Mouse (Mus musculus) right cerebral cortex, postnatal 25 days (tissue): ENCODE measurements around the gene Rbfox1.

Experiments
- DNase-seq: peaks from one replicate; pipeline ENCODE4 v3.0.0; 2022

Gene Rbfox1

GRCm38 (mm10) chr16:6842066-6842785 is 957.1 kb downstream of the Rbfox1 start:
- DNase-seq, result no peak

DNA sequence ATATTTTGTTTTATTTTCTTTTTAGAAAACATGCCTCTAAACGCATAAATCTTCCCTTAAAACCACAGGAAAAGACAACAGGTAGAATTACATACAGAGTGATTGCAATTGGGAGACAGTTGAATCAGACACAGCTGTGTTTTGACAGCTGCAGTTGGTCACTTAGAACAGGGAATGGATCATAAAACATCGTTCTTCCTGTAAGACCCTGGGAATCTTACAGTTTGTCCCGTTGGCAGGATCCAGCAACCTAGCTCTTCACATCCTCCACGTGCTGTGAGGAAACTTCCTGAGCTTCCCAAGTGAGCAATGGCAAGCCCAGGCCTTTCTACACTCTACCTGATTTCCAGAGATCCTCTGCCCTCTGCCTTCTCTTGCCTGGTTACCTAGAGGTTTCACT is 959.5 kb downstream of the Rbfox1 start:
- DNase-seq, result no peak

GRCm38 (mm10) chr16:6851393-6851792 is 966.2 kb downstream of the Rbfox1 start:
- no peak for DNase-seq

- no peak for DNase-seq
These were observed 968.6 kb downstream of the Rbfox1 start for GRCm38 (mm10) chr16:6853796-6854195.

GRCm38 (mm10) chr16:6861656-6862055 is 976.5 kb downstream of the Rbfox1 start:
- DNase-seq, result no peak

DNA sequence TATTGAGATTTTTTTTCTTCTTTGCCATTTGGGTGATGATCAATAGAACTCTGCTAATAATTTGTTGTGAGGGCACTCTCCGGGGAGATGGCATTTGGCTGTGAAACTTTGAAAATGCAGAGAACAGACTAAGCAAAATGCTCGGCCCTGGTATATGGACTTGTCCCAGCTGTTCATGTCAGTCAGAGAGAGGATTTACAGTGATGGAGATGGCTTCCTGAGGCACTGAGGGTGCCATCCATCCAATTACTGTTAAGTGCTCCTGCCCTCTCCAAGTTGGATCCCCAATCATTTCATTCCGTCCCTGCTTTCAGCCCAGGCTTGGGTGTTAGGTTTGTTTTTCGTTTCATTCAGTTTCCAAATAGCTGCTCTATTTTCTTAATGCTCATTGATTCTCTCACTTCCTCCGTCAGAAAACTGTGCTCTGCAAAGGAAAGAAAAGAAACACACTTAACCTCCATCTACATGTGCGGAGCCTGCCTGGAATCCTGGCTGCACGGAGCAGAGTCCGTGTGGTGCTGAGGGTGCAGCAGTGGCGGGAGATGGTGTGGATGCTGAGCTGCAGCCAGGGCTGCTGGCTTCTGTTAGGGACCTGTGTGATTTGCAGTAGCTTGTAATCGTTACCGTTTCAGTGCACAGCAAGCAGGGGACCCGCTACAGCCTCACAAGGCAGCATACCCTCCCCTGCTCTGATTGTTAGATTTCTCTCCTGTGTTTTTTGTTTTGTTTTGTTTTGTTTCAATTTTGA is 997.7 kb downstream of the Rbfox1 start:
- DNase-seq, result no peak

GRCm38 (mm10) chr16:6883798-6884197 is 998.6 kb downstream of the Rbfox1 start:
- no peak for DNase-seq

DNA sequence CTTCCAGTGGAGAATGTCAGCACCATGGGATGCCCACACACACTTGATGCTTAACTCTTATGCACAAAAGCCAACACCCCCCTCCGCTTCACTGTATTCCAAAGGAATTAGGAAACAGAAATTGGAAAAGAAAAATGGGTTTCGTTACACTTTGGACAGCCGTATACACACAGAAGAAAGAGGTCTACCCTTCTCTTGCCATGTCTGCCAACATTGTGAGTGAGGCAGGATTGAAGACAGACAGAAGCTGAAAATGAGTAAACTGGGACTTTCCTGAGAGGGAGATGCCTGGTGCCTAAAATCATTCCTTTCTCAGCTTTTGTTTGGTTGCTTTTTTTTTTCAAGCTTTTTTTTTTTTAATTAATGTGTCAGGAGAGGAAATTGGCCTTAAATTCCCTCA is 1000.5 kb downstream of the Rbfox1 start:
- no peak for DNase-seq

DNA sequence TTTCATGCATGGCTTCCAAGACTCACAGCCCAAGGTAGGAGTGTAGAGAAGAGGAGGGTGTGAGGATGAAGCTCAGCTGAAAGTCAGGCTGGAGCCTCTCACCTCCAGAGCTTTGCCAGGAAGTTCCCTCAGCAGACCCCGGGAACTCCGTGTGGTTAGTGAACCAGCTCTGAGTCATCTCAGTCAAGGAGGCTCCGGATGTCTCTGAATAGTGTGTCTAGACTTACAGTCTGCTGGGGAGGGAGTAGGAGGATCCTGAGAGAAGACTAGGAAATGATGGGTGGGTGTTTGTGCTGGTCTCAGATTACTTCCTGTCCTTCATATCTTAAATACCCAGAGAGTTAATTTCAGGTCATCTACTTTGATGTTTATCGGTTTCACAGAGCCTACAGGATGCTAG is 1004.1 kb downstream of the Rbfox1 start:
- peak; percentile 27 for DNase-seq

DNA sequence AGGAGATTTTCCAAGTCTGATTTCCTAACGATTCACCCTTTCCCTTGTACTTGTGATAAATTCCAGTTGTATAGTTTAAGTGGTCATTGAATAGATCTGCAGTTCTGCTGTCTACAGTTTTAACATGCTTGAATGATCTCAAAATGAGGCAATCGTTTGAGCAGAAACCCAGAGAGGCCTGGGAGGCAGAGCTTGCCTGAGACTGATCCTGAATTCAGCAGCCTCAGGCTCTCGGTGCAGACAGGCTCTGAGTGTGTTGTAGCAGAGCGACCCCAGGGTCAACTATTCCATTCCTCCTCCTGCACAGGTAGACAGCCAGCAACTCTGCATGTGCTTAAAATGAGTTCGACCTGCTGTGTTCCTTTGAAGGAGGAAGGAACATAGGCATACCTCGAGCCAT is 1012.6 kb downstream of the Rbfox1 start:
- DNase-seq, result no peak

DNA sequence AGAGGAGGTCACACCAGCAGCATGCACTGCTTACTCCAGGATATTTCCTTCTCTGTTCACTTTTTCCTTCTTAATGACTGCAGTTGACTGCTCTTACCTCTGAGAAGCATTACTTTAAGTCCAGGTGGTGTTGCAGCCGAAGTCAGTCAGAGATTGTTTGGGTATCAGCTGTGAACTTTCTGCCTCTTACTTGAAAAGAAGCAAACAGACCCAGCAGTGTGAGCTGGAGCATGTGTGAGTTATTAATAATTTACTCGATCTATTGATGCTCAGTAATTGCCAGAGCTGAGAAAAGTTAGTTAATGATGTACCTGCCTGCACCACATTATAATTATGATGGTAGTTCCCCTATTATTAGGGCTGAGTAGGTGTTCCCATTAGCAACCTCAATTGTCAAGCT is 1014.9 kb downstream of the Rbfox1 start:
- DNase-seq, result no peak

DNA sequence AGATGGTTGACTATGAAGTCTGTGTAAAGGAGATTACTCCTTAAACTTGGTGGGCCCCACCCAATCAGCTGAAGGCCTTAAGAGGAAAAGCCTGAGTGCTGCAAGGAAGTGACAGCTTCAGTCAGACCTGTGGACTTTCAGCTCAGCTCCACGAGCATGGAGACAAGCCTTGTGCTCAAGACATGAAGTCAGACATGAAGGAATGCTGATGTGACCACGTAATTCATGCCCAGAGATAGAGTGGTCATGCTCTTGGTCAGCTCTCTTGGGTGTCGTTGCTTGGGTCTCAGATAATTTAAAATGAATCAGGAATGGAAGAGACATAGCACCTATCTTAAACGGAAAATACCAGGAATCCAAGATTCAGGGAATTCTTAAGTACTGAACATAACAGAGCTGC is 1019.8 kb downstream of the Rbfox1 start:
- DNase-seq, result no peak

DNA sequence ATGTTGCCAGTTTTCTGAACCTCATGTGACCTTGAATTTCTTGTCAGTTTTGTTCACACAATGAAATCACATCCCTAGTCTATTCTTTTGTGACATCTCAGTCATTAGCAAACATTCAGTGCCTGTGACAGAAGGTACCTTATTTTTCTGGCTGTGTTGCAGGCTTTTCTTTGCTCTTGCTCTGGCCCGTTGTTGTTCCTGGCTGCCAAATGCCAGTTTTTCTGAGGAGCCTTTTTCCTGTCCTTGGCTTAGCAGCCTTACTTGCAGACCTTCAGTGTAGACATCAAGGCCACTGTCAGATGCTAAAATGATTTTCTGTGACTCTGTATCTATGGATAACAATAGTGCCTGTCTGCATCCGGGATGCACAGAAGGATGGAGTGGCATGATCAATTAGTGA is 1020.8 kb downstream of the Rbfox1 start:
- DNase-seq, result no peak

- no peak for DNase-seq
These were observed 1022.4 kb downstream of the Rbfox1 start for GRCm38 (mm10) chr16:6907550-6907949.

DNA sequence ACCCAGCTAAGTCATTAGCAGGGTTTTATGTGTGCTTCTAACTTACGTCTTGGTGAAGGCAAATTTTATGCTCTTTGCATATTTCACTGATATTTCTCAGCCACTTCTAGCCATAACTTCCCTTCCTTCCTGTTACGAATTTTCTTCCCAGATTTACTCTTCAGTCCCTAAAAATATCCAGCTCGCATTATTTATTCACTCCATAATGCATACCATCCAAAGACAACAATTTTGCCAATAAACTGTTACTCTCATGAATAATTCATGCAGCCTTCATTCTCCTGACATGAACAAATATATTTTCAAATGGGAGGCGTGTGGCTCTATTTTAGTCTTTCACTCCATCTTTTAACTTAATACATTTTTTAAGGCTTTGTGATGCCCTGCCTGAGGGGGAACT is 1029.4 kb downstream of the Rbfox1 start:
- DNase-seq, result no peak

DNA sequence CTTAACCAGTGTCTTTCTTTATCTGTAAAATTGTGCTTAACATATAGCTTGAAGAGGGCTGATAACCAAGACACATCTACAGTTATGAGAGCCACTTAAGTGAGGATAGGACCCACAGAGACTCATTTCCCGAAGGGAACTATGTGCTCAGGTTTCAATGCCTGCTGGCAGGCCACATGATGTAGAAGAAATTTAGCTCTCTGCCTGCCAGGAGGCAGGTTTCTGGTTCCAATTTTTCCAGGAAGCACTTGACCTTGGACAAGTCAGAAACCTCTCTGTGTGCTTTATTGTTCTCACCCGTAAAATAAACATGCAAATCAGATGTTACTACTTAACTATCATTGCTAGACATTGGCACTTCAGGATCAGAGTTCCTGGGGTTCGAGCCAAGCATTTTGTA is 1033.5 kb downstream of the Rbfox1 start:
- DNase-seq, result no peak

DNA sequence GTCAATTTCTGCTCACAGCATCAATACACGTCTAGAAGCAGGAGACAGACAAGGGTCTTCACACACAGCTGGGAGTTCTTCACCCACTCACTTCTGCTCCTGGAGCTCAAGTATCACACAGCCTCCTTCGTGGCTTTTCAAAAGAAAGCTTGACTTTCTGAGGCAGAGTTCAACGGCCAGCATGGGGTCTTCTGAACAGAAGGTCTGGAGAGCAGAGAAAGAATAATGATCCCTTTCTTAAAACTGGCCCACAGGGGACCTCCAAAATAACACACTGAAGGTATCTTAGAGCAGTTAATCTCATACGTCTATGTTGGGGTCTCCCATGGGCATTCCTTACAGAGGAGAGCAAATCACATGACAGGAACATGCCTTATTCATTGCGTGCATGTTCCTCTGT is 1034.5 kb downstream of the Rbfox1 start:
- no peak for DNase-seq

DNA sequence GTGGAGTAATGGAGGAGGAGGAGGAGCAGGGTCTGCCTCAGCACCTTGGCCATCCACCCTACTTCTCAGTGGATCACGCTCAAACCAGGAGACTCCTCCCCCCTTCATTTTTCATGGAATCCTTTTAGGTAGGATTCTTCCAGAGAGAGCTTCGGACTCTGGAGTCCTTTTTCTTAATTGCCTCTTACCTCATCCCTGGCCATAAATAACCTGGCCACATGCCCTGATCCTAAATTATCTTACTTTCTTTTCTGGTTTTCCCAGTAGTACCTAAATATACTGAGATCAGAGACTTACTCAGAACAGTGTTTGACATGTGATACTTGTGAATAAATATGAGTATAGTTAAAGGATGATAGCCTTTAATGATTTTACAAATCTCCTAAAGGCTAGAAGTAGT is 1042.5 kb downstream of the Rbfox1 start:
- no peak for DNase-seq

- no peak for DNase-seq
These were observed 1045.6 kb downstream of the Rbfox1 start for GRCm38 (mm10) chr16:6930795-6931194.

DNA sequence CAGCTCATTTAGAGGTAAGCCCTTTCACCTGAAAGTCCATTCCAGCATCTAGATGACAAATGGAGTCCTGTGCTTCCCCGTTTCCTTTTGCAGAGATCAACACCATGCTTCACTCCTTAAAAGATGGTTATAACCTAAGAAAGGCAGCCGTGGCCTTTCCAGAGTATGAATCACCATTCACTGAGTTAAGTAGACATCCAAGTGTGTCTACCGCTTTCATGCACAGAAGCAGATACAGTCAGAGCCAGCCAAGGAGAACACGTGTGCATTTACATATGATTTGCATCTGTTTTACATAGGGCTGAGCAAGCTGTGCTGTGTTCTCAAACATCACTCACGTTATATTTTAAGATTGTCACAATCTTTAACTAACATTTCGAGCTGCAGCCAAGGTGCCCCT is 1061.0 kb downstream of the Rbfox1 start:
- DNase-seq, result peak; percentile 39

DNA sequence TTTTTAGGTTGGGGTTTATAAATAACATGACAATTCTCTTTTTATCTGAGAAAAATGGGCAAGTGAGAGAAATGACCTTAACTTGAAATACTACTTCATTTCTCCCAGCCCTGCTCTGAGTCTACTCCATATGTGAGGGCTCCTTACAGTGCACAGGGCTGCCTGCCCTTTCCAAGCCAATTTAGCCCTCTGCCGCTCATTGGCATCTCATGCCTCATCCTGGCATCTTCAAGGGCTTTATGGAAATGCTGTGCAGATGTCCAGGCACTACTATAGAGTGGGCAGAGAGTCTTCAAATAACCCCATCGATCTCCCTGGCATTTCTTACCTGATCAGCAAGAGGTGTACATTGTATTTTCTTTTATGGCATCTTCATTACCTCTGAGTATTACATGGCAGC is 1064.5 kb downstream of the Rbfox1 start:
- no peak for DNase-seq

GRCm38 (mm10) chr16:6955102-6955675 is 1070.0 kb downstream of the Rbfox1 start:
- DNase-seq, result no peak

DNA sequence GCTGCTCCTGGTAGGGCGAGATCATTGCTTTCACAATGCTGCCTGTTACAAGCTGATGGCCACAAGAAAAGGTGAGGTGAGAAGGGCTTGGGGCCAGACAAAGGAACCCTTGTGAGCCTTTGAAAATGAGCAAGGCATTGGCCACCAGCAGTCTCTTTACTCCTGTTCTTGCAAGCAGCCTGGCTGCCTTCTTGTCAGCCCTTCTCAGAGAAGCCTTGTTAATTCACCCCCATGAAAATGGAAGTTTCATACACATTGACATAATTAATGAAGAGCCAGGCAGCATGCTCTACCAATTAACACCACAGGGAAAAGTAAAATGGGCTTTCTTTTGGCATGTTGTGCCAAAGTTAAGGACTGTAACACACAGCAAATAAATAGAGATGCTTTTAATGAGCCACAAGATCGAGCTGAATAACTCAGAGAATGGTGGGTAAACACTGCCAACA is 1076.8 kb downstream of the Rbfox1 start:
- DNase-seq, result no peak

DNA sequence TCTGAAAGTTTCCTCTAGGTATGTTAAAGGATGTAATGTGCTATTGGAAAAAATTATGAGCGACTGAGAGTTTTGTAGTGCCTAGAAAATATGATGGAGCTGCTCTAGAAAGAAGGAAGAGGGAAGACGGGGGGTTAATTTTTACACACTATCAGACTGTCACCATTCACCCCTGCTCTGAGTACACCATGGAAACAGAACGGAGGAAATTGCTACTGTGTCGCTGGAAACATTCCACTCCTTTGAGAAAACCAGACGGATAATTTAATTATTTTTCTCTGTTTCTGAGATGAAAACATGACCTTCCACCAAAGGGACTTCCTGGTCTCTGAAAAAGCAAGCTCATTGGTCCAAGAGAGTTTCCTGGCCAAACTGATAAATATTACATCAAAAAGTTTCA is 1077.4 kb downstream of the Rbfox1 start:
- no peak for DNase-seq
